Mouse (Mus musculus): Measurements from ENCODE around the gene Fcrl1. TPM values are rescaled to one million over a fixed set of nuclear protein-coding genes. Genes with fewer than 3 reads are reported as not detected.
A peak's percentile ranks its signal among the peaks of the same experiment; 100 is the strongest.
"Not testable (repeated sequence)": the region's sequence is repeated elsewhere in the genome, so short reads cannot be mapped to it uniquely, and the experiment has no call there.

The Fcrl1 gene
- total RNA-seq (2017), result 1.1 and 2.9 TPM in 2 replicates

DNA sequence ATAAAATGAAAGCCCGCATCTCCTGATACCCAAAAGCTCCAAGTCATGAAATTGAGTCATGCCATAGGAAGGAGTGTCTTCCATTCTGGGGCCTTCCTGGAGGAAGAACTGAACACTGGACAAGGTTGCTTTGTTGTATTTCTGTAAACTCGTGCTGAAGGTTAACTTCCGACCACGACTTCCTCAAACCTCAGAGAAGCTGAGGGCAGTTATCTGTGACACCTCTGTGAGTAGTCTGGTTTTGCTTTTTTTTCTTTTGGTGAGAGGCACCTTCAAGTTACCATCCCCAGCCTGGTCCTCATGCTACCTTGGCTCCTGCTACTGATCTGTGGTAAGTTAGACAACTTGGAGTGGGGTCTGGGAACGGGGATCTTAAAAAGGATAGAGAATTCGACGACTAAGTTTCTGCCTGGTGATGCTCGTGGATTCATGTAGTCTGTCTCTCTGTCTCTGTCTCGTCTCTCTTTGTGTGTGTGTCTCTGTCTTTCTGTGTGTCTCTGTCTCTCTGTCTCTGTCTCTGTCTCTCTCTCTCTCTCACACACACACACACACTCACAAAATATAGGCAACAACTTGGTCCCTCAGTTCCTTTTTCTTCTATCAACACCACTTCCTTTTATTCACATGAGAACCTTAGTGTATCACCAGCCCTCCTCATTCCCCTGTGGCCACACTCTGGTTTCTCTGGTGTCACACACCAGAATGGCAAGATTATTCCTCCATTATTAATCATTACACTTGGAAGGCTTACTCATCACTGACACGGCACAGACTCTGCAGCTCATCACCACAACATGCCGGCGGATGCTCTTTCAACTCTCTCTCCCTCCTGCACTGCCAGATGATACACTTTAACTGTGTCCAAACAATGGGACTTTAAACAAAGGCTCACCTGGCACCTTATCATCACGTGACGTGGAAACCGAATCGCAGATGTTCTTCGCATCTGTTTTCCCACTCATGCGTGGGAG lies at the start of gene Fcrl1:
Fcrl1 (plus strand) TSS at position 193 of the 971 bp plus-strand sequence.
- peak; percentile 90 for ATAC-seq (replicated peaks; ENCODE audit: low read depth, poor library complexity, severe bottlenecking)

- ATAC-seq (replicated peaks; ENCODE audit: low read depth, poor library complexity, severe bottlenecking), result no peak
These were observed 38.3 kb upstream of the Fcrl1 start for GRCm38 (mm10) chr3:87337899-87338298.

DNA sequence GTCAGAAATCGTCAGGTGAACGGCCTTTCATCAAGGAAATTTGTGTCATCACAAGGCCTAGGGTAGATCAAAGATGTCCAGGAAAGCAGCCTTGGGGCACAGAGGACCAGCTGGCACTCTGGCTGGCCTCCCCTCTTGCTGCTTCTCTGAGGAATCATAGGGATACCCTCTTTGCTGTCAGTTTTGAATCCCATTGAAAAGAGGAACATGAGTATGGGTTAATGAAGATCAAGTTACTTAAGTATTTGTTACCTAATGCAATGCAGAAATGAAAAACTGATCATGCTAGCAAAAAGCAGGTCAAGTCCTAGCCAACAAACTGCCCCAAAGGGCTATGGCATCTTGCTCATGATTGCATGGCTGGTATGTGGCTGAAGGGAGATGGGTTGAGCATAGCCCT lies 25.2 kb upstream of the Fcrl1 start:
- not testable (repeated sequence) for ATAC-seq (replicated peaks; ENCODE audit: low read depth, poor library complexity, severe bottlenecking)

- no peak for ATAC-seq (replicated peaks; ENCODE audit: low read depth, poor library complexity, severe bottlenecking)
These were observed 18.6 kb upstream of the Fcrl1 start, which contains the start of gene Cd5l for GRCm38 (mm10) chr3:87357581-87357980. TSS of gene Cd5l (plus strand) at chr3:87357881.

- ATAC-seq (replicated peaks; ENCODE audit: low read depth, poor library complexity, severe bottlenecking), result no peak
These were observed 17.0 kb upstream of the Fcrl1 start for GRCm38 (mm10) chr3:87359215-87359614.

GRCm38 (mm10) chr3:87360466-87360865 lies 15.7 kb upstream of the Fcrl1 start:
- no peak for ATAC-seq (replicated peaks; ENCODE audit: low read depth, poor library complexity, severe bottlenecking)

GRCm38 (mm10) chr3:87365691-87366090 lies 10.5 kb upstream of the Fcrl1 start:
- ATAC-seq (replicated peaks; ENCODE audit: low read depth, poor library complexity, severe bottlenecking), result no peak

GRCm38 (mm10) chr3:87367511-87367910 lies 8.7 kb upstream of the Fcrl1 start:
- no peak for ATAC-seq (replicated peaks; ENCODE audit: low read depth, poor library complexity, severe bottlenecking)

- peak; percentile 56; the same call in 1 of the 2 replicates for ATAC-seq (replicated peaks; ENCODE audit: low read depth, poor library complexity, severe bottlenecking)
These were observed 7.0 kb upstream of the Fcrl1 start for GRCm38 (mm10) chr3:87369181-87369580.

- ATAC-seq (replicated peaks; ENCODE audit: low read depth, poor library complexity, severe bottlenecking), result no peak
These were observed 1.0 kb downstream of the Fcrl1 start for GRCm38 (mm10) chr3:87377228-87377627.

GRCm38 (mm10) chr3:87377719-87378118 lies 1.5 kb downstream of the Fcrl1 start:
- ATAC-seq (replicated peaks; ENCODE audit: low read depth, poor library complexity, severe bottlenecking), result no peak

DNA sequence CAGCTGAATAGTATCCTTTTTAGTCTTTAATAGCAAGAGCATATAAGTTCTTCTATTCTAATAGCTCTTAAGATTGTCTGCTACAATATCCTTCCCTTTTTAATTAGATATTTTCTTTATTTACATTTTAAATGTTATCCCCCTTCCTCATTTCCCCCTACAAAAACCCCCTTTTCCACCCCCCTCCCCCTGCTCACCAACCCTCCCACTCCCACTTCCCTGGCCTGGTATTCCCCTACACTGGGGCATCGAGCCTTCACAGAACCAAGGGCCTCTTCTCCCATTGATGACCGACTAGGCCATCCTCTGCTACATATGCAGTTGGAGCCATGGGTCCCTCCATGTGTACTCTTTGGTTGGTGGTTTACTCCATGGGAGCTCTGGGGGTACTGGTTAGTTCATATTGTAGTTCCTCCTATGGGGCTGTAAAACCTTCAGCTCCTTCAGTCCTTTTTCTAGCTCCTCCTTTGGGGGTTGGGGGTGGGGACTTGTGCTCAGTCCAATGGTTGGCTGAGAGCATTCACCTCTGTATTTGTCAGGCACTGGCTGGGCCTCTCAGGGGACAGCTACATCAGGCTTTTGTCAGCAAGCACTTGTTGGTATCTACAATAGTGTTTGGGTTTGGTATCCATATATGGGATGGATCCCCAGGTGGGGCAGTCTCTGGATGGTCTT lies 3.6 kb downstream of the Fcrl1 start:
- not testable (repeated sequence) for ATAC-seq (replicated peaks; ENCODE audit: low read depth, poor library complexity, severe bottlenecking)

- ATAC-seq (replicated peaks; ENCODE audit: low read depth, poor library complexity, severe bottlenecking), result peak; percentile 29; the same call in 1 of the 2 replicates
These were observed 5.9 kb downstream of the Fcrl1 start for GRCm38 (mm10) chr3:87381806-87382712.

- ATAC-seq (replicated peaks; ENCODE audit: low read depth, poor library complexity, severe bottlenecking), result no peak
These were observed 7.1 kb downstream of the Fcrl1 start for GRCm38 (mm10) chr3:87383308-87383707.

GRCm38 (mm10) chr3:87385105-87385504 lies 8.9 kb downstream of the Fcrl1 start:
- no peak for ATAC-seq (replicated peaks; ENCODE audit: low read depth, poor library complexity, severe bottlenecking)

DNA sequence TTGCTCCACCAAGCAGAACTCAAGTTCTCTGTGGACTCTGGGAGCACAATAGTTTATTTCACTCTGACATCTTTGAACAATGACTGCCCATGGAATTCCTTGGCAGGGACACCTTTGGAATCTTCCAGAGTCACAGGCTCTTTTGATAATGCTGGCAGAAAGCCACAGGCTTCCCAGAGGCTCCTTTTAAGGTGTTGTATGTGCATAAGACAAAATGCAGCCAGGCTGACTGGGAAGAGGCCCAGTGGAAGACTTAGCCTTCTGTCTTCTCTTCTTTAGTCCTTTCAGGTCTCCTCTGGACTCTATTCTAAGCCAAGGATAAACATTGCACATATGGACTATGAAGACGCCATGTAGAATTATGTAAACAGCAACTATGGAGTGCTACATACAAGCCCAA lies 14.7 kb downstream of the Fcrl1 start:
- no peak for ATAC-seq (replicated peaks; ENCODE audit: low read depth, poor library complexity, severe bottlenecking)

DNA sequence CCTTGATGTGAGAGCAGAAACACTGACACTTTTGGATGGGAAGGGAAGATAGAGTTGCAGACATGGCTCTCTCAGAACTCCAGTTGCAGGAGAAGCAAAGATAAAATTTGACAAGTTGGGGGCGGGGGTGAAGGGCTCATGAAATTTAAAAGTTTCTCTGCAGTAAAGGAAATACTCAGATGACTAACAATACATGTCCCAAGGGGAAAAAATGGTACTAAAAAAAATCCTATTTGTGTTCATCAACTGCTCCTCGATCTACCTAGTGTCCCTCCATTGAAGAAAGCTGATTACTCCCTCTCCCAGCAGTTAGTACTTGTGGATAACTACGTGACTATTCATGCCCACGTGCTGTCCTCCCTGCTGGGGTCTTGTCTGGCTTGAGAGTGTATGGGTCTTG lies 22.6 kb downstream of the Fcrl1 start:
- ATAC-seq (replicated peaks; ENCODE audit: low read depth, poor library complexity, severe bottlenecking), result no peak

- no peak for ATAC-seq (replicated peaks; ENCODE audit: low read depth, poor library complexity, severe bottlenecking)
These were observed 23.7 kb downstream of the Fcrl1 start for GRCm38 (mm10) chr3:87399906-87400305.

- ATAC-seq (replicated peaks; ENCODE audit: low read depth, poor library complexity, severe bottlenecking), result peak; percentile 87
These were observed 25.1 kb downstream of the Fcrl1 start for GRCm38 (mm10) chr3:87401321-87401720.

GRCm38 (mm10) chr3:87408171-87408570 lies 32.0 kb downstream of the Fcrl1 start:
- ATAC-seq (replicated peaks; ENCODE audit: low read depth, poor library complexity, severe bottlenecking), result peak; percentile 94

Data from common myeloid progenitor, adult 5-6 weeks (primary cell).